Mouse (Mus musculus) layer of hippocampus, adult 9-11 months (tissue): ENCODE results near the gene Wwc2.

Experiments used
- DNase-seq: peaks from one replicate; pipeline ENCODE4 v3.0.0; 2022

Wwc2 gene

GRCm38 (mm10) chr8:47989211-47989610 is 1.5 kb downstream of the Wwc2 start:
- no peak for DNase-seq

- DNase-seq: no peak
Observed at GRCm38 (mm10) chr8:47988111-47988510, 2.6 kb downstream of the Wwc2 start.

- no peak for DNase-seq
Observed at GRCm38 (mm10) chr8:47985644-47986043, 5.1 kb downstream of the Wwc2 start.

- no peak for DNase-seq
Observed at GRCm38 (mm10) chr8:47985243-47985642, 5.5 kb downstream of the Wwc2 start.

GRCm38 (mm10) chr8:47981075-47981474 is 9.6 kb downstream of the Wwc2 start:
- no peak for DNase-seq

- no peak for DNase-seq
Observed at GRCm38 (mm10) chr8:47979876-47980275, 10.8 kb downstream of the Wwc2 start.

GRCm38 (mm10) chr8:47978755-47979154 is 12.0 kb downstream of the Wwc2 start:
- DNase-seq: no peak

- DNase-seq: no peak
Observed at GRCm38 (mm10) chr8:47974963-47975314, 15.8 kb downstream of the Wwc2 start.

- DNase-seq: no peak
Observed at GRCm38 (mm10) chr8:47974138-47974962, 16.4 kb downstream of the Wwc2 start.

GRCm38 (mm10) chr8:47971121-47971520 is 19.6 kb downstream of the Wwc2 start:
- DNase-seq: no peak

GRCm38 (mm10) chr8:47970576-47970975 is 20.1 kb downstream of the Wwc2 start:
- DNase-seq: no peak

- no peak for DNase-seq
Observed at GRCm38 (mm10) chr8:47967045-47967920, 23.4 kb downstream of the Wwc2 start.

GRCm38 (mm10) chr8:47962484-47962883 is 28.2 kb downstream of the Wwc2 start:
- no peak for DNase-seq

- DNase-seq: peak; percentile 36
Observed at GRCm38 (mm10) chr8:47962005-47962404, 28.7 kb downstream of the Wwc2 start.

- DNase-seq: no peak
Observed at GRCm38 (mm10) chr8:47957560-47957959, 33.2 kb downstream of the Wwc2 start.

- DNase-seq: no peak
Observed at GRCm38 (mm10) chr8:47951380-47951932, 39.3 kb downstream of the Wwc2 start.

- no peak for DNase-seq
Observed at GRCm38 (mm10) chr8:47948836-47949235, 41.9 kb downstream of the Wwc2 start.

GRCm38 (mm10) chr8:47947672-47948618 is 42.8 kb downstream of the Wwc2 start:
- DNase-seq: no peak

GRCm38 (mm10) chr8:47943049-47943448 is 47.7 kb downstream of the Wwc2 start:
- no peak for DNase-seq

- no peak for DNase-seq
Observed at GRCm38 (mm10) chr8:47941028-47941427, 49.7 kb downstream of the Wwc2 start.

- DNase-seq: no peak
Observed at GRCm38 (mm10) chr8:47939933-47940870, 50.5 kb downstream of the Wwc2 start.
